Mouse (Mus musculus) liver, adult 2 months (tissue): ENCODE data around the gene Macrod1. TPM values are rescaled to one million over a fixed set of nuclear protein-coding genes. Genes with fewer than 3 reads are reported as not detected.

Source experiments
- DNase-seq: peaks from one replicate; pipeline ENCODE4 v3.0.0-alpha.2; 2011; ENCODE audit warnings: low read depth, low spot score; ENCODE audit errors: extremely low read depth
- H3K27ac ChIP-seq: fragments of 200-500 bp; replicated peaks from 2 replicates; pipeline ENCODE4 v1.5.1; 2012; ENCODE audit warnings: low read depth, mild to moderate bottlenecking, control low read depth, inconsistent platforms, low read length; ENCODE audit not compliant: insufficient read depth
- H3K27me3 ChIP-seq: fragments of 200-500 bp; 2 replicates; pipeline ENCODE4 v1.6.1; 2012; ENCODE audit warnings: mild to moderate bottlenecking, moderate library complexity, low read length, inconsistent platforms; ENCODE audit not compliant: control insufficient read depth, insufficient read depth
- H3K36me3 ChIP-seq: fragments of 200-500 bp; 2 replicates; pipeline ENCODE4 v1.6.1; 2012; ENCODE audit warnings: low read length, inconsistent platforms; ENCODE audit not compliant: control insufficient read depth, insufficient read depth
- H3K4me1 ChIP-seq: fragments of 200-500 bp; 2 replicates; pipeline ENCODE4 v1.6.1; 2011; ENCODE audit warnings: low read length; ENCODE audit not compliant: control insufficient read depth, insufficient read depth
- H3K4me3 ChIP-seq: fragments of 200-500 bp; 2 replicates; pipeline ENCODE4 v1.5.1; 2011; ENCODE audit warnings: low read depth, mild to moderate bottlenecking, control low read depth, low read length, moderate library complexity; ENCODE audit not compliant: insufficient read depth
- H3K79me2 ChIP-seq: fragments of 200-500 bp; 2 replicates; pipeline ENCODE4 v1.6.1; 2012; ENCODE audit warnings: inconsistent platforms, mild to moderate bottlenecking, low read length, moderate library complexity; ENCODE audit not compliant: control insufficient read depth, insufficient read depth
- H3K9ac ChIP-seq: fragments of 200-500 bp; 2 replicates; pipeline ENCODE4 v1.6.1; 2012; ENCODE audit warnings: low read depth, mild to moderate bottlenecking, control low read depth, inconsistent platforms, low read length
- CTCF ChIP-seq: fragments of 200-500 bp; IDR thresholded peaks from 2 replicates; pipeline ENCODE4 v1.5.1; 2011; ENCODE audit warnings: low read depth, low read length, control low read depth
- POLR2A ChIP-seq: fragments of 200-500 bp; IDR thresholded peaks from 2 replicates; pipeline ENCODE4 v1.6.1; 2011; ENCODE audit warnings: low read length, control low read depth; ENCODE audit not compliant: insufficient read depth; ENCODE audit errors: extremely low read depth
- WGBS: fragments of 180-500 bp; shearing (Covaris S2); methylation state at CpG from one replicate; pipeline ENCODE4 v1.1.7; 2018; 5-methylcytosine and 5-hydroxymethylcytosine counted together
- polyA plus RNA-seq: library from polyadenylated mRNA; depleted of rRNA; stranded (reverse); fragments of >200 nt; gene quantifications from 2 replicates; pipeline ENCODE4 v1.2.3, GENCODE M21; 2012
- total RNA-seq: library from RNA; depleted of rRNA; stranded (reverse); fragments of >200 nt; gene quantifications from 2 replicates; pipeline ENCODE4 v1.2.3, GENCODE M21; 2014

Gene Macrod1
- total and polyA plus RNA-seq, 2 experiments = 12.2 to 115 TPM

GRCm38 (mm10) chr19:7226511-7226914, 169.9 kb downstream of the Macrod1 start:
- Histone ChIP-seq H3K36me3 (no peaks in the 10 kb centered on the region; the same call in none of the 2 replicates), H3K79me2 (no peaks in the 10 kb centered on the region), H3K27me3 (no peaks in the 10 kb centered on the region), H3K4me1 (no peaks in the 10 kb centered on the region), H3K4me3 (no peak overlapping the region), H3K9ac (no peak overlapping the region), H3K27ac (no peak overlapping the region)
- no peak for DNase-seq
- no peak for TF ChIP-seq POLR2A
- 82% methylated on average over 6 of the region's 6 CpGs for WGBS

GRCm38 (mm10) chr19:7234537-7235221, 178.1 kb downstream of the Macrod1 start:
- peak; percentile 56 for DNase-seq
- H3K27me3 ChIP-seq = no peaks in the 10 kb centered on the region
- no peaks in the 10 kb centered on the region for H3K4me1 ChIP-seq
- WGBS = 55% methylated on average over 8 of the region's 8 CpGs
- H3K4me3 ChIP-seq = no peak overlapping the region
- no peaks in the 10 kb centered on the region for H3K79me2 ChIP-seq
- TF ChIP-seq CTCF = peak; percentile 79
- TF ChIP-seq POLR2A = no peak
- no peak overlapping the region for H3K9ac ChIP-seq
- peaks cover 10% of the 10 kb centered on the region for H3K36me3 ChIP-seq
- no peak overlapping the region for H3K27ac ChIP-seq

- no peak for DNase-seq
- Histone ChIP-seq H3K79me2 (no peaks in the 10 kb centered on the region), H3K4me1 (peaks cover 5% of the 10 kb centered on the region; the same call in 1 of the 2 replicates), H3K36me3 (peaks cover 10% of the 10 kb centered on the region), H3K4me3 (no peak overlapping the region), H3K9ac (no peak overlapping the region), H3K27ac (no peak overlapping the region), H3K27me3 (no peaks in the 10 kb centered on the region)
- TF ChIP-seq CTCF (no peak), POLR2A (no peak)
- WGBS = 89% methylated on average over 9 of the region's 9 CpGs
Observed at GRCm38 (mm10) chr19:7235461-7235860, 178.9 kb downstream of the Macrod1 start.

GRCm38 (mm10) chr19:7236011-7236410, 179.4 kb downstream of the Macrod1 start:
- no peak overlapping the region for H3K27ac ChIP-seq
- H3K79me2 ChIP-seq = 0 out of 2 replicates have a peak, but pooled peaks cover 3% of the 10 kb centered on the region
- H3K27me3 ChIP-seq = no peaks in the 10 kb centered on the region
- TF ChIP-seq POLR2A (no peak), CTCF (no peak)
- H3K9ac ChIP-seq = no peak overlapping the region
- peaks cover 10% of the 10 kb centered on the region for H3K36me3 ChIP-seq
- H3K4me3 ChIP-seq = no peak overlapping the region
- no peak for DNase-seq
- 93% methylated on average over 2 of the region's 2 CpGs for WGBS
- peaks cover 5% of the 10 kb centered on the region; the same call in 1 of the 2 replicates for H3K4me1 ChIP-seq

GRCm38 (mm10) chr19:7236742-7237141, 180.1 kb downstream of the Macrod1 start:
- Histone ChIP-seq H3K36me3 (peaks cover 10% of the 10 kb centered on the region), H3K4me1 (peaks cover 5% of the 10 kb centered on the region; the same call in 1 of the 2 replicates), H3K27ac (no peak overlapping the region), H3K27me3 (no peaks in the 10 kb centered on the region), H3K9ac (no peak overlapping the region), H3K4me3 (no peak overlapping the region), H3K79me2 (0 out of 2 replicates have a peak, but pooled peaks cover 3% of the 10 kb centered on the region)
- 84% methylated on average over 4 of the region's 4 CpGs for WGBS
- TF ChIP-seq CTCF (no peak), POLR2A (no peak)
- DNase-seq = no peak

- 88% methylated on average over 3 of the region's 3 CpGs for WGBS
- Histone ChIP-seq H3K4me1 (peaks cover 5% of the 10 kb centered on the region; the same call in 1 of the 2 replicates), H3K79me2 (0 out of 2 replicates have a peak, but pooled peaks cover 3% of the 10 kb centered on the region), H3K9ac (no peak overlapping the region), H3K27ac (no peak overlapping the region), H3K4me3 (no peak overlapping the region), H3K27me3 (no peaks in the 10 kb centered on the region), H3K36me3 (no peaks in the 10 kb centered on the region)
- DNase-seq = no peak
- TF ChIP-seq POLR2A (no peak), CTCF (no peak)
Observed at GRCm38 (mm10) chr19:7239574-7239973, 183.0 kb downstream of the Macrod1 start.
